Mouse (Mus musculus) kidney, adult 18-20 months (tissue): ENCODE measurements around the gene Sgms1.

Source experiments
- DNase-seq: peaks from one replicate; pipeline ENCODE4 v3.0.0; 2021

The Sgms1 gene

GRCm38 (mm10) chr19:32389001-32389871 lies at the start of gene Sgms1:
Gene Sgms1, minus strand, starts transcription at chr19:32389714.
- peak; percentile 92 for DNase-seq

- DNase-seq = no peak
These were observed 36.3 kb upstream of the Sgms1 start for GRCm38 (mm10) chr19:32425856-32426255.

- DNase-seq = no peak
These were observed 35.2 kb upstream of the Sgms1 start for GRCm38 (mm10) chr19:32424706-32425105.

GRCm38 (mm10) chr19:32419069-32419468 lies 29.6 kb upstream of the Sgms1 start:
- no peak for DNase-seq

GRCm38 (mm10) chr19:32416692-32417317 lies 27.3 kb upstream of the Sgms1 start:
- DNase-seq = no peak

- DNase-seq = no peak
These were observed 20.3 kb upstream of the Sgms1 start for GRCm38 (mm10) chr19:32409603-32410360.

- DNase-seq = no peak
These were observed 17.2 kb upstream of the Sgms1 start for GRCm38 (mm10) chr19:32406717-32407116.

- no peak for DNase-seq
These were observed 14.9 kb upstream of the Sgms1 start for GRCm38 (mm10) chr19:32404386-32404785.

- no peak for DNase-seq
These were observed 14.3 kb upstream of the Sgms1 start for GRCm38 (mm10) chr19:32403834-32404233.

- no peak for DNase-seq
These were observed 9.0 kb upstream of the Sgms1 start for GRCm38 (mm10) chr19:32398491-32398890.

GRCm38 (mm10) chr19:32396303-32396702 lies 6.8 kb upstream of the Sgms1 start:
- no peak for DNase-seq

- no peak for DNase-seq
These were observed 5.3 kb upstream of the Sgms1 start for GRCm38 (mm10) chr19:32394825-32395224.

GRCm38 (mm10) chr19:32393758-32394450 lies 4.4 kb upstream of the Sgms1 start:
- no peak for DNase-seq

GRCm38 (mm10) chr19:32393092-32393745 lies 3.7 kb upstream of the Sgms1 start:
- no peak for DNase-seq

GRCm38 (mm10) chr19:32391441-32391840 lies 1.9 kb upstream of the Sgms1 start:
- DNase-seq = no peak

GRCm38 (mm10) chr19:32390116-32390515 lies 602 bp upstream of the Sgms1 start:
- DNase-seq = no peak

GRCm38 (mm10) chr19:32388191-32388921 lies 1.2 kb downstream of the Sgms1 start:
- DNase-seq = peak; percentile 95

- DNase-seq = peak; percentile 74
These were observed 1.9 kb downstream of the Sgms1 start for GRCm38 (mm10) chr19:32387403-32388190.

GRCm38 (mm10) chr19:32386556-32387402 lies 2.7 kb downstream of the Sgms1 start:
- DNase-seq = peak; percentile 84

- DNase-seq = no peak
These were observed 5.8 kb downstream of the Sgms1 start for GRCm38 (mm10) chr19:32383738-32384137.
